Mouse (Mus musculus) cerebellum, postnatal 10 days (tissue): ENCODE results near the gene Cfap44.

Source experiments
- DNase-seq, 2 experiments: peaks; one replicate each; pipeline ENCODE4 v3.0.0; 2021; ENCODE audit warnings: mixed read lengths in 2 of 2

The Cfap44 gene

GRCm38 (mm10) chr16:44394577-44395243 lies at the start of gene Cfap44:
Gene Cfap44, plus strand, starts transcription at chr16:44394796.
- peak; percentile 92 to 94 for DNase-seq

GRCm38 (mm10) chr16:44347071-44347901 lies 47.3 kb upstream of the Cfap44 start, which contains the start of gene Spice1:
Gene Spice1, plus strand, starts transcription at chr16:44347121.
- DNase-seq: peak; percentile 97 to 98

- DNase-seq: no peak
Measured at GRCm38 (mm10) chr16:44349801-44350397, 44.7 kb upstream of the Cfap44 start.

- DNase-seq: no peak
Measured at GRCm38 (mm10) chr16:44356291-44356690, 38.3 kb upstream of the Cfap44 start.

GRCm38 (mm10) chr16:44357571-44358268 lies 36.9 kb upstream of the Cfap44 start:
- DNase-seq: peak; percentile 22 to 24

GRCm38 (mm10) chr16:44361921-44362890 lies 32.4 kb upstream of the Cfap44 start:
- peak; percentile 56 to 68 for DNase-seq

- DNase-seq: no peak
Measured at GRCm38 (mm10) chr16:44365522-44365921, 29.1 kb upstream of the Cfap44 start.

- DNase-seq: no peak
Measured at GRCm38 (mm10) chr16:44375459-44375858, 19.1 kb upstream of the Cfap44 start.

- DNase-seq: no peak
Measured at GRCm38 (mm10) chr16:44380006-44380405, 14.6 kb upstream of the Cfap44 start.

GRCm38 (mm10) chr16:44381578-44381977 lies 13.0 kb upstream of the Cfap44 start:
- DNase-seq: no peak

GRCm38 (mm10) chr16:44383549-44383948 lies 11.0 kb upstream of the Cfap44 start:
- peak; percentile 21 to 39 for DNase-seq

- DNase-seq: peak in 1 of 2 experiments; percentile 16
Measured at GRCm38 (mm10) chr16:44384251-44384650, 10.3 kb upstream of the Cfap44 start.

GRCm38 (mm10) chr16:44391877-44392548 lies 2.6 kb upstream of the Cfap44 start:
- peak; percentile 70 to 75 for DNase-seq

- no peak for DNase-seq
Measured at GRCm38 (mm10) chr16:44404933-44405332, 10.3 kb downstream of the Cfap44 start.

GRCm38 (mm10) chr16:44407211-44407610 lies 12.6 kb downstream of the Cfap44 start:
- peak; percentile 33 to 50 for DNase-seq

- DNase-seq: no peak
Measured at GRCm38 (mm10) chr16:44408290-44408689, 13.7 kb downstream of the Cfap44 start.

- peak in 1 of 2 experiments; percentile 13 for DNase-seq
Measured at GRCm38 (mm10) chr16:44410176-44410575, 15.6 kb downstream of the Cfap44 start.

GRCm38 (mm10) chr16:44417596-44417995 lies 23.0 kb downstream of the Cfap44 start:
- peak; percentile 47 to 69 for DNase-seq

GRCm38 (mm10) chr16:44421735-44422134 lies 27.1 kb downstream of the Cfap44 start:
- no peak for DNase-seq

- DNase-seq: peak; percentile 30 to 43
Measured at GRCm38 (mm10) chr16:44423499-44423898, 28.9 kb downstream of the Cfap44 start.

GRCm38 (mm10) chr16:44428456-44428855 lies 33.9 kb downstream of the Cfap44 start:
- DNase-seq: peak in 1 of 2 experiments; percentile 11
